Mouse (Mus musculus) heart, adult 2 months (tissue): ENCODE measurements around the gene Ccnb1.

Source experiments
- CTCF ChIP-seq: fragments of 200-600 bp; IDR thresholded peaks from 2 replicates; pipeline ENCODE4 v1.8.1; 2022; ENCODE audit warnings: antibody characterized with exemption, mild to moderate bottlenecking, moderate library complexity
- EP300 ChIP-seq: fragments of 200-500 bp; IDR thresholded peaks from 2 replicates; pipeline ENCODE4 v1.6.1; 2011; ENCODE audit warnings: low read depth, low read length, control low read depth; ENCODE audit not compliant: insufficient read depth
- POLR2A ChIP-seq: fragments of 200-500 bp; IDR thresholded peaks from 2 replicates; pipeline ENCODE4 v1.6.1; 2011; ENCODE audit warnings: mild to moderate bottlenecking, low read depth, low read length, control low read depth; ENCODE audit not compliant: insufficient read depth

DNA sequence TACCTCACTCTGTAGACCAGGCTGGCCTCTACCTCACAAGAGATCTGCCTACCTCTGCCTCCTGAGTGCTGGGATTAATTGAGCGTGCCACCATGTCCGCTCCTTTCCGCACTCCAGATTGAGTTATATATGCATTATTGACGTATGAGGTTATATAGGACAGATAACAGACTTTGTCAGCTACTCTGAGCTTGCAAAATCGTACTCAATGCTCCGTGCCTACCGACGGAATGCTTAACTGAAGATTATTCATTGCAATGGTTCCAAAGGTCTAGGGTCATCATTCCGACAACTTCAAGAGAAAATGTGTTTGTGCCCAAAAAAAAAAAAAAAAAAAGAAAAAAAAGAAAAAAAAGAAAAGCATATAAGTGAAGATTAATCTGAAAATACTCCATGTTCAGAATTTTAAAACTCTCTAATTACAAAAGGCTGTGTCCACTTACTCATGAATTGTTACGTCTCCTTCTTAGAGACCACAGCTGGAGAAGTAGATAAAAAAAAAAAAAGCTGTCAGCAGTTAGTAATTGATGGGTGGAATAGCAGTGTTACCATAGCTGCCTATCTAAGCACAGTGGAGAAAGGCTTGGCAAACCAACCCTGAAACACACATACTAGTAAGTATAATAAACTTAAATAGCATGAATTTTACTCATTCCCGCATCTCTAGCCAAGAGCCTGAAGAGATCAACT is 42.9 kb downstream of the Ccnb1 start:
- no peak for TF ChIP-seq POLR2A
- TF ChIP-seq CTCF, result no peak
- TF ChIP-seq EP300, result no peak
